Mouse (Mus musculus) olfactory bulb, adult 2 months (tissue): ENCODE data around the gene Acss2.

ENCODE experiments used
- CTCF ChIP-seq: fragments of 200-500 bp; IDR thresholded peaks from 2 replicates; pipeline ENCODE4 v1.5.1; 2012; ENCODE audit warnings: low read depth, mild to moderate bottlenecking, low read length, moderate library complexity; ENCODE audit not compliant: insufficient read depth
- POLR2A ChIP-seq: fragments of 200-500 bp; IDR thresholded peaks from 2 replicates; pipeline ENCODE4 v1.6.1; 2012; ENCODE audit warnings: mild to moderate bottlenecking, low read depth, low read length, moderate library complexity; ENCODE audit not compliant: insufficient read depth

DNA sequence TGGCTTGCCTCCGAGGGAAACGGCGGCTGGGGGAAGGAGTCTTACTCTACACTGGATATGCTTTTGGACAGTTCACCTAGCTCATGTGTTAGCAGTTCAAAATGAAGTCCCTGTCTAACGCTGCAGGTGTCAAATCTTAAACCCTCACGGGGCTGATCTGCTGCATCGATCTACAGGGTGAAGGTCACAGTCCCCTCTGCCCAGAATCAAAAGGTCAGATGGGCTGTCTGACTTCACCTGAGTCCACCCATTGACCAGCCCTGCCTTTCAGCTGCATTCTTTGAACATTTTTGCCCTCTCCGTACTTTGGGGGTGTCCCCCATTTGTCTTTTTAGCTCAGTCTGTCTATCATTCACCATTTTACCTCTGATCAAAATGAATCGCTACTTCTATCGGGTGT lies 67.3 kb downstream of the Acss2 start:
- TF ChIP-seq POLR2A (no peak), CTCF (no peak)
